Mouse (Mus musculus): ENCODE data around the gene Wdfy2. TPM values are rescaled to one million over a fixed set of nuclear protein-coding genes. Genes with fewer than 3 reads are reported as not detected.

Wdfy2 gene
- total and polyA plus RNA-seq, 3 experiments, result 2.7 to 4.1 TPM; not detected in 1

- no peak for TF ChIP-seq NELFE (IDR thresholded peaks at IDR 0.05; ENCODE audit: low read depth, low read length)
- no peak for TF ChIP-seq USF1 (IDR thresholded peaks at IDR 0.05; ENCODE audit: low read depth, low read length)
- TF ChIP-seq HCFC1 (IDR thresholded peaks at IDR 0.05; ENCODE audit: low read depth, low read length), result no peak
- TF ChIP-seq ZMIZ1 (IDR thresholded peaks at IDR 0.05; ENCODE audit: low read depth, low read length), result no peak
- TF ChIP-seq ZC3H11A (IDR thresholded peaks at IDR 0.05; ENCODE audit: low read depth, low read length), result no peak
- no peak for TF ChIP-seq POLR2A (IDR thresholded peaks at IDR 0.05; ENCODE audit: control insufficient read depth in 1 of 2, insufficient read depth in 1 of 2, low read depth in 1 of 2, low read length in 2 of 2, poor library complexity in 1 of 2)
- TF ChIP-seq CTCF (IDR thresholded peaks at IDR 0.05 in 2 of 3, conservative IDR thresholded peaks at IDR 0.05 in 1 of 3; ENCODE audit: control insufficient read depth in 1 of 3, insufficient read depth in 1 of 3, low read depth in 2 of 3, low read length in 3 of 3, poor library complexity in 1 of 3, severe bottlenecking in 1 of 3), result no peak
- TF ChIP-seq MYC (IDR thresholded peaks at IDR 0.05; ENCODE audit: low read depth, low read length), result no peak
- TF ChIP-seq TBP (IDR thresholded peaks at IDR 0.05; ENCODE audit: low read depth, low read length), result no peak
- TF ChIP-seq ZKSCAN1 (IDR thresholded peaks at IDR 0.05; ENCODE audit: low read depth, low read length), result no peak
- TF ChIP-seq POLR2AphosphoS5 (IDR thresholded peaks at IDR 0.05; ENCODE audit: borderline replicate concordance, low read depth, low read length), result no peak
- TF ChIP-seq MAX (IDR thresholded peaks at IDR 0.05; ENCODE audit: low read length), result no peak
- TF ChIP-seq ELF1 (IDR thresholded peaks at IDR 0.05; ENCODE audit: low read depth, low read length), result no peak
- no peak for TF ChIP-seq SIN3A (IDR thresholded peaks at IDR 0.05; ENCODE audit: low read length)
- peak; percentile 43 to 66 for TF ChIP-seq EP300 (IDR thresholded peaks at IDR 0.05; ENCODE audit: low read depth in 1 of 2, low read length in 2 of 2)
- no peak for TF ChIP-seq ZNF384 (IDR thresholded peaks at IDR 0.05; ENCODE audit: low read depth, low read length)
- peak; percentile 62 for TF ChIP-seq TCF12 (IDR thresholded peaks at IDR 0.05; ENCODE audit: low read depth, low read length)
- no peak for TF ChIP-seq E2F4 (IDR thresholded peaks at IDR 0.05; ENCODE audit: borderline replicate concordance, low read depth, low read length)
- TF ChIP-seq GATA1 (IDR thresholded peaks at IDR 0.05; ENCODE audit: low read depth, low read length), result peak; percentile 78
- TF ChIP-seq KAT2A (conservative IDR thresholded peaks at IDR 0.05; ENCODE audit: low read depth, low read length), result no peak
- TF ChIP-seq SMC3 (IDR thresholded peaks at IDR 0.05; ENCODE audit: low read depth, low read length), result no peak
- TF ChIP-seq USF2 (IDR thresholded peaks at IDR 0.05; ENCODE audit: borderline replicate concordance in 1 of 2, insufficient read depth in 1 of 2, low read depth in 1 of 2, low read length in 2 of 2), result no peak
- TF ChIP-seq CHD2 (IDR thresholded peaks at IDR 0.05; ENCODE audit: low read length), result no peak
- TF ChIP-seq MYB (IDR thresholded peaks at IDR 0.05; ENCODE audit: low read depth, low read length), result no peak
- no peak for TF ChIP-seq MAZ (IDR thresholded peaks at IDR 0.05; ENCODE audit: low read depth, low read length)
Observed at GRCm38 (mm10) chr14:62878076-62878475, 40.6 kb downstream of the Wdfy2 start (continued).

Data from MEL (cell line).